Mouse (Mus musculus) hindbrain, embryonic 13.5 days (tissue): ENCODE data around the gene Rab12. TPM values are rescaled to one million over a fixed set of nuclear protein-coding genes. Genes with fewer than 3 reads are reported as not detected.

Source experiments
- ATAC-seq: fragments of 200-750 bp; cut with Nextera tagmentation; 2 replicates; pipeline ENCODE4 v1.8.0; 2017; ENCODE audit warnings: moderate TSS enrichment; ENCODE audit not compliant: low FRiP score
- H3K27ac ChIP-seq: fragments of 300-500 bp; sonication (generic); 2 replicates; pipeline ENCODE4 v1.5.1; 2015; ENCODE audit warnings: inconsistent platforms, mild to moderate bottlenecking, moderate library complexity
- H3K27me3 ChIP-seq: fragments of 300-500 bp; sonication (generic); 2 replicates; pipeline ENCODE4 v1.6.1; 2015; ENCODE audit warnings: mild to moderate bottlenecking, inconsistent platforms
- H3K36me3 ChIP-seq: fragments of 300-500 bp; sonication (generic); 2 replicates; pipeline ENCODE4 v1.6.1; 2015; ENCODE audit warnings: mild to moderate bottlenecking, inconsistent platforms
- H3K4me1 ChIP-seq: fragments of 300-500 bp; sonication (generic); replicated peaks from 2 replicates; pipeline ENCODE4 v1.6.1; 2015; ENCODE audit warnings: inconsistent platforms
- H3K4me2 ChIP-seq: fragments of 300-500 bp; sonication (generic); 2 replicates; pipeline ENCODE4 v1.6.1; 2015; ENCODE audit warnings: inconsistent platforms, mild to moderate bottlenecking, moderate library complexity
- H3K4me3 ChIP-seq: fragments of 300-500 bp; sonication (generic); 2 replicates; pipeline ENCODE4 v1.5.1; 2015; ENCODE audit warnings: mild to moderate bottlenecking, inconsistent platforms
- H3K9ac ChIP-seq: fragments of 300-500 bp; sonication (generic); 2 replicates; pipeline ENCODE4 v1.6.1; 2015; ENCODE audit warnings: mild to moderate bottlenecking, inconsistent platforms
- H3K9me3 ChIP-seq: fragments of 300-500 bp; sonication (generic); 2 replicates; pipeline ENCODE4 v1.6.1; 2016; ENCODE audit warnings: inconsistent platforms
- WGBS: fragments of 180-500 bp; shearing (Covaris S2); methylation state at CpG from one replicate; pipeline ENCODE4 v1.1.7; 2015; 5-methylcytosine and 5-hydroxymethylcytosine counted together
- polyA plus RNA-seq: library from polyadenylated mRNA; unstranded; fragments of >200 nt; fragmentation: Nextera tagmentation; extraction: Ambion mirVana; gene quantifications from 2 replicates; pipeline ENCODE4 v1.2.1, GENCODE M21; 2015

Rab12 gene
- polyA plus RNA-seq, 1 experiment from 2014 or later = 66.5 TPM

DNA sequence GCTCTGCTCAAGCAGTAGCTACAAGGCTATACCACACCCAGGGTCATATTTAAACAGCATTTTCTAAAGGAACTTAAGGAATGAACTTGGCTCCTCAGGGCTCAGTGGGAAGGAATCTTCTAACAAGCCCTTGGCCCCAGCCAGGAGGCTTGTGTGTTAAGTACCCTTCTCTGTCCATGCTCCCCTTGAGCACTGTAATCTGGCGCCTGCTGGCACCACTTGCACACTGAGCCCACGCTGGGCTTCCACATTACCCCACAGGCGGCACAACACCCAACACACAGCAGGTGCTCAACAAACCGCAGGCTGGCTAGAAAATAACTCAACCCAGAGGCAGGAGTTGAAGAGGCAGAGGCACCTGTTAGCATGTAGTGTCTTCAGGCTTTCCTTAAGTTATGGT lies 2.6 kb downstream of the Rab12 start:
- Histone ChIP-seq H3K4me2 (no peak overlapping the region), H3K4me3 (no peak overlapping the region), H3K27me3 (no peaks in the 10 kb centered on the region), H3K4me1 (peaks cover 30% of the 10 kb centered on the region), H3K36me3 (peaks cover 17% of the 10 kb centered on the region), H3K9me3 (no peaks in the 10 kb centered on the region), H3K27ac (no peak overlapping the region), H3K9ac (0 out of 2 replicates have a peak overlapping the region, but pooled peaks have one; percentile 6)
- WGBS = 84% methylated on average over 4 of the region's 4 CpGs
- no peak for ATAC-seq

DNA sequence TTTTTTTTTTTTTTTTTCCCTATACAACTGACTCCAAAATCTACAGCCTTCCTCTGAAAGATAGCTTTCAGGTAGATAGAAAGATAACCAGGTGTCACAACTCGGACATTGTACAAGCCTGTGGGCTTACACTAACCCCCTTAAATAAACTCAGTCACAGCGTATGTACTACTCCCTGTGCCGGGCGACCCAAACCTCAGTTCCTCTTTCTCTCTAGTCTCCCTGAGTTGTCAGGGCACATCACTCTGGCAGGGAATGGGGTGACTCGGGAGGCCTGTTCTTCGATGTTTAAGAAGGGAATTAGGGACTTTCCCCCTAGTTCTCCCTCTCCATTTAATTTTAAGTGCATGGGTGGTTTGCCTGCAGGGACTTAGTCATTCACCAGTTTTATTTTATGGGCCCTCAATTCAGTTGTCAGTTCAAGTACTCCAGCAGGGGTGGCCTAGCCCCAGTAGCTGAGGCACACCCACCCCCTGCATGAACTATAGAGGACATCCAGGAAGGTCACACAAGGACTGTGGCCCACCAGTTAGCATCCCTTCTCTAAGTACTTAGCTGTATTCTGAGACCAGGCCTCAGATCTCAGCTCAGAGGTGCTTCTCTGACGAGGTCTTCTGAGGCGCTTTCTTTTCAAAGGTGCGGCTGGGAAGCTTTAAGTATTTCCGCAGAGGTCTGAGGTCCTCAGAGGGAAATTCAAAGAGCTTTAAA lies 5.1 kb downstream of the Rab12 start:
- Histone ChIP-seq H3K4me1 (peaks cover 43% of the 10 kb centered on the region), H3K36me3 (peaks cover 17% of the 10 kb centered on the region), H3K4me3 (no peak overlapping the region), H3K9me3 (no peaks in the 10 kb centered on the region), H3K9ac (no peak overlapping the region), H3K27ac (no peak overlapping the region), H3K27me3 (no peaks in the 10 kb centered on the region), H3K4me2 (no peak overlapping the region)
- ATAC-seq = no peak
- 93% methylated on average over 10 of the region's 10 CpGs for WGBS

DNA sequence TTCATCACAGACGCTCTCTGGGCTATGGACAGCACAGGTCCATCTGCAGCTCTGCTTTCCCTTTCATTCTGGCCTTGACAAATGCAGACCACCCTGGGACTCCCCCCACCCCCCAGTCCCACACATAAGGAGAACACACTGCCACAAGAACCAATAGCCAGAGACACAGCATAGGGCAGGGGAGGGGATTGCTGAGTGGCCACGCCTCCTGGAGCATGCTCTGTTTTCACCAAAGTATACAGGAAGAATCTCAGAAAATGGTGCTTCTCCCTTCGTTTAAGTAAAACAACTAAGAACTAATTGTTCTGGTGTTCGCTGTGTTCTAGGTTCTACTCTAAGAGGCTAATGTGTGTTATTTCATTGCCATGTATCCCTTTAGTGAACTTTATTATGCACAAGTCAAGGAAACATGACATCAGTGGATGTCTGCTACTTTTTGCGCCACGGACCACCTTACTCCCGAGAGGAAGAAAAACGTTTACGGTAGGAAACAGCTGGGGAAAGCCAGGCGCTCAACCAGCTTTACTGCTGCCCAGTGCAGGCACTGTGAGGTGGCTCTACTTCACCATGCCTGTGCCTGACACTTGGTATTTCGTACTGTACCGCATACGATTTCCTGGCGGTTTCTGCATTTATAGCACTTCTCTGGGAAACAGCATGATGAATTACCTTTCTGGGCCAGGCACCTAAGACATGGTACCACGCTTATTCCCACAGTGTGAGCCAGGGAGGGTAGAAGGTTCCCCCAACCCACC lies 7.2 kb downstream of the Rab12 start:
- Histone ChIP-seq H3K27ac (no peak overlapping the region), H3K27me3 (no peaks in the 10 kb centered on the region), H3K4me3 (no peak overlapping the region), H3K4me2 (no peak overlapping the region), H3K9me3 (no peaks in the 10 kb centered on the region), H3K9ac (no peak overlapping the region), H3K36me3 (peaks cover 22% of the 10 kb centered on the region), H3K4me1 (peaks cover 29% of the 10 kb centered on the region)
- ATAC-seq = no peak
- WGBS = 79% methylated on average over 15 of the region's 15 CpGs

DNA sequence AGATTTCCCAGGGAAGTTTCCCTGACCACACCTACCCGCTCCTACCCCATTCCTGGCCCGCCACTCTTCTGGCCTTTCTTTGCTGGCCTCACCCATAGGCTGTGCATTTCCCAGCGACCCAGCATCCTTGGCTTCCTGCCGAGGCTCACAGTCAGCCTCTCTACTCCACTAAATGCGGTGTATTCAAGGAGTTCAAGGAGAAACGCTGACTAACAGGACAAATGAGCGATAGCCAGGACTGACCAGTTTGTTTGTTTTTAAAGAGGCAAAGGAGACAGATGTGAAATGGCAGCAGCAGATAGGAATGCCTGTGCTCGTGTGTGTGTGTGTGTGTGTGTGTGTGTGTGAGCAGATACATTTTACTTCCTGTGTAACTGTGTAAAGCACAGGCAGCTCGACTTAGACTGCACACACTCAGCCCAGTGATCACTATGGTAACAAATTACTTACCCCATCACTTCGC lies 9.3 kb downstream of the Rab12 start:
- Histone ChIP-seq H3K9me3 (no peaks in the 10 kb centered on the region), H3K36me3 (peaks cover 30% of the 10 kb centered on the region), H3K27ac (peak overlapping the region; percentile 52), H3K9ac (no peak overlapping the region), H3K4me2 (no peak overlapping the region), H3K4me3 (no peak overlapping the region), H3K27me3 (no peaks in the 10 kb centered on the region), H3K4me1 (peaks cover 24% of the 10 kb centered on the region)
- ATAC-seq = peak; percentile 67; the same call in 1 of the 2 replicates
- 53% methylated on average over 10 of the region's 10 CpGs for WGBS

DNA sequence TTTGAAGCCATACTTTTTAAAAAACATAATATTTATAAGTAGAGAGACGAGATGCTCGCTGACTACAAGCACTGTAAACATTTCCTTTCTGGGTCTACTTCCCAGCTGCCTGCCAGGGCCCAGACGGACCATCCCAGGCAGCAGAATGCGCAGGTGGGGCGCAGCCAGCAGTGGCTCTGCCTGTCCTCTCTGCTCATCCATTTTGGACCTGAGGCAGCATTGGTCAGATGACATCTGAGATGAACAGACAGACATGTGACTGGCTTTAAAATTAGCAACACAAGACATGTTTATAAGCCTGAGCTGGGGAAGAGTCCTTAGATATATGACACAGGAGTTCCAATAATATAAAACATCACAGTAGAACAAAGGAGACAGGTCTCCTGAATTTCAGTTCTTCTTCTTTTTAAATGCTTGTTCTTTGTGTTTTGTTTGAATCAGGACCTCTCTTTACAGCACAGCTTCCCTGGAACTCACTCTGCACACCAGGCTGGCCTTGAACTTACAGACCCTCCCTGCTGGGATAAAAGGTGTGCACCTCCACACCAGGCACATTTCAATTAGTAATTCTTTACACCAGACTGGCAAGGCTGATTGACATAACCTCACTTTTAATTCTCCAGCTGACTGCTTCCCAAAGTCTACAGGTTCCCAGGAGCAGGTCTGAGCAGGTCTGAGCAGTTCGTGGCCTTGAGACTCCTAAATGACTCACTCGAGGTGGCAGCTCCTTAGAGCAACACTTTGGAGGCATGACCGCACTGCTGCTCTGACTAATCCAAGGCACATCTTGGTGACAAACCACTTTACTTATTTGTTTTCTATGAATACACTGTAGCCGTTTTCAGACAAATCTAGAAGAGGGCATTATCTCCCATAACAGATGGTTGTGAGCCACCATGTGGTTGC lies 12.2 kb downstream of the Rab12 start:
- H3K4me3 ChIP-seq = no peak overlapping the region
- no peak overlapping the region for H3K4me2 ChIP-seq
- H3K27ac ChIP-seq = no peak overlapping the region
- H3K36me3 ChIP-seq = peaks cover 33% of the 10 kb centered on the region
- H3K27me3 ChIP-seq = no peaks in the 10 kb centered on the region
- WGBS = 90% methylated on average over 9 of the region's 9 CpGs
- no peak for ATAC-seq
- H3K9me3 ChIP-seq = no peaks in the 10 kb centered on the region
- peaks cover 30% of the 10 kb centered on the region for H3K4me1 ChIP-seq
- no peak overlapping the region for H3K9ac ChIP-seq

DNA sequence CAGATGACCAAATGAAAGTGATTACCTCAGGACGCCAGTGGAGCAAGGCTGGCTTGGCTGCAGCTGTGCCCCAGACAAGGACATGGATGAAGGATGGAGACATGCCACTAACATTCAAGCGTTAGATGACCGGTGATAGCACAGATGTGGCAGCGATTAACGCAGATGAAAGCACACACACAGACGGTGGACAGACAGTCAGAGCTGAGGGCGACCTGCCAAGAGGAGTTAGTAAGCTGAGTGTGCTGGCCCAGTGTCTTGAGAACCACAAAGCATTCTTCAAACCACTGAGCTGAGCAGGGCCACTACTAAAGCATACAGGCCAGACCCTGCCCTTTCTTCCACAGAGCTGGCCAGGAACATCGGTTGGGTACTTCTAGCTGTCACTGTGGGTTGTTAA lies 14.6 kb downstream of the Rab12 start:
- Histone ChIP-seq H3K4me3 (no peak overlapping the region), H3K27me3 (no peaks in the 10 kb centered on the region), H3K36me3 (peaks cover 52% of the 10 kb centered on the region), H3K9ac (no peak overlapping the region), H3K4me2 (no peak overlapping the region), H3K4me1 (peaks cover 10% of the 10 kb centered on the region; the same call in 1 of the 2 replicates), H3K27ac (no peak overlapping the region; the same call in 1 of the 2 replicates), H3K9me3 (no peaks in the 10 kb centered on the region)
- WGBS = 79% methylated on average over 8 of the region's 8 CpGs
- no peak for ATAC-seq

DNA sequence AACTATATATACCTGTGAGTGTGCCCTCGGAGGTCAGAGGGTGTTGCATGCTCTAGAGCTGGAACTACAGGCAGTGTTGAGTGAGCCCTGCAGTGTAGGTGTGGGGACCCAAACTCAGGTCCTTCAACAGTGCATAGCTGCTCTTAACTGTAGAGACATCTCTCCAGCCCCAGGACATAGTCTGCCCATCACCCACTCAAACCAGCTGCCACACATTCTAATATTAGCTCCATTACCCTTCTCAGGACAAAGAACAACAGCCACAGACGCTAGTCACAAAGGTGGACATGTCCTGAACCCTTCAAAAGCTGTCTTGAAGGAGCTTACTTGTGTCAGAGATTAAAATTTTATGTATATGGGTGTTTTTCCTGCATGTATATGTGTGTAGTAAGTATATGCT lies 15.3 kb downstream of the Rab12 start:
- H3K4me2 ChIP-seq = no peak overlapping the region
- H3K36me3 ChIP-seq = peaks cover 59% of the 10 kb centered on the region
- H3K27me3 ChIP-seq = no peaks in the 10 kb centered on the region
- H3K4me1 ChIP-seq = peaks cover 9% of the 10 kb centered on the region; the same call in 1 of the 2 replicates
- ATAC-seq = no peak
- no peak overlapping the region for H3K9ac ChIP-seq
- no peak overlapping the region for H3K4me3 ChIP-seq
- no peak overlapping the region for H3K27ac ChIP-seq
- 91% methylated on average over 2 of the region's 2 CpGs for WGBS
- no peaks in the 10 kb centered on the region for H3K9me3 ChIP-seq

DNA sequence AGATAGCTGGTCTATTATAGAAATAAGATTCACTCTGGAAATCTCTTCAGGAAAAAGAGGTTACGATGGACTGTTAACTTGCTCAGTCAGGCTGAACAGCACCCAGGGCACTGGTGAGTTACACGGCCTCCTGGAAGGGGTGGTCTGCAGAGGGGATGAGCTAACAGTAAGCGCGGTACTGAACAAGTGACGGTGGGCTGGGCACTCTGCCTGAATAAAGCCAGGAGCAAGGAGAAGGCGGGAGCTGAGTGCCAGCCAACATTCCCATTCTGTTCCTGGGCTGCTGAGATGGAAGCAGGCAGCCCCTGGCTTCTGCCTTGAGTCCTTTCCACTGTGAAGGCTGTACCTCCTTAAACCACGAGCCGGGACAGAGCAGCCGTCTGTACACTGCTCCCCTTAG lies 16.1 kb downstream of the Rab12 start:
- Histone ChIP-seq H3K27me3 (no peaks in the 10 kb centered on the region), H3K4me2 (no peak overlapping the region), H3K27ac (no peak overlapping the region; the same call in 1 of the 2 replicates), H3K9ac (no peak overlapping the region), H3K36me3 (peaks cover 66% of the 10 kb centered on the region), H3K4me1 (peaks cover 9% of the 10 kb centered on the region; the same call in 1 of the 2 replicates), H3K9me3 (no peaks in the 10 kb centered on the region), H3K4me3 (no peak overlapping the region)
- ATAC-seq = no peak
- 83% methylated on average over 9 of the region's 9 CpGs for WGBS

DNA sequence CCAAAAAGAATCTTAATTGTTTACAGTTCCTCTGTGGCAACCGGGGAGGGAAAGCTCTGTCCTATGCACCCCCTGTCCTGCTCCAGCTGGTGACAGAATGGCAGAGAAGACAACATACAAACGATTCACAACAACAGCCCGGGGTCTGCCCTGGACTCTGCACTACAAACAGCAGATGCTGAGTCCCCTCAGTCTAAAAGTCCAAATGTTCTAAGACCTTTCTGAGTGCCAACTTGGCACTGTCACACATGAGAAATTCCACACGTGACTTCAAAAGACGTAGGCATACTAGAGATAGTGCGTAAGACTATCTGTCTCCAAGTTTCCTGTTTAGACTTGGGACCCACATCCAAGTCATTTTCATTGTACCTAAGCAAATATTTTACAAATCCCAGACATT lies 16.7 kb downstream of the Rab12 start:
- no peak for ATAC-seq
- 93% methylated on average over 6 of the region's 6 CpGs for WGBS
- H3K9ac ChIP-seq = no peak overlapping the region
- no peaks in the 10 kb centered on the region for H3K27me3 ChIP-seq
- H3K36me3 ChIP-seq = peaks cover 69% of the 10 kb centered on the region
- no peak overlapping the region for H3K27ac ChIP-seq
- H3K4me1 ChIP-seq = peaks cover 9% of the 10 kb centered on the region; the same call in 1 of the 2 replicates
- H3K4me3 ChIP-seq = no peak overlapping the region
- no peak overlapping the region for H3K4me2 ChIP-seq
- no peaks in the 10 kb centered on the region for H3K9me3 ChIP-seq

DNA sequence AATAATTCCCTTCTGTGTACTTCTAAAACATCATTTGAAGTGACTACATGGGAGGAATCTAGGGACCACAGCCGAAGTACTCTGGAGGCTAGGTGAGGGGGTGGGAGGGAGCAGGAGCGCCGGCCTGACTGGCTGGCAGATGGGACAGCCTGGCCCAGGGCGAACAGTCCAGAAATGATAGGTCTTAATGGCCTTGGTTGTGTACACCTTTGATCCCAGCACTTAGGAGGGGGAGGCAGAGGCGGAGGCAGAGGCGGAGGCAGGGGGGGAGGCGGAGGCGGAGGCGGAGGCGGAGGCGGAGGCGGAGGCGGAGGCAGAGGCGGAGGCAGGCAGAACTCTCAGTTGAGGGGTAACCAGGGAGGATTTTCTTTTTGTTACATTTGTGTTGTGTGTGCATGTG lies 20.9 kb downstream of the Rab12 start:
- no peak for ATAC-seq
- Histone ChIP-seq H3K27ac (no peak overlapping the region), H3K4me2 (no peak overlapping the region), H3K4me1 (peaks cover 3% of the 10 kb centered on the region; the same call in 1 of the 2 replicates), H3K9me3 (no peaks in the 10 kb centered on the region), H3K27me3 (no peaks in the 10 kb centered on the region), H3K9ac (no peak overlapping the region), H3K4me3 (no peak overlapping the region), H3K36me3 (peaks cover 85% of the 10 kb centered on the region)
- 93% methylated on average over 14 of the region's 14 CpGs for WGBS

DNA sequence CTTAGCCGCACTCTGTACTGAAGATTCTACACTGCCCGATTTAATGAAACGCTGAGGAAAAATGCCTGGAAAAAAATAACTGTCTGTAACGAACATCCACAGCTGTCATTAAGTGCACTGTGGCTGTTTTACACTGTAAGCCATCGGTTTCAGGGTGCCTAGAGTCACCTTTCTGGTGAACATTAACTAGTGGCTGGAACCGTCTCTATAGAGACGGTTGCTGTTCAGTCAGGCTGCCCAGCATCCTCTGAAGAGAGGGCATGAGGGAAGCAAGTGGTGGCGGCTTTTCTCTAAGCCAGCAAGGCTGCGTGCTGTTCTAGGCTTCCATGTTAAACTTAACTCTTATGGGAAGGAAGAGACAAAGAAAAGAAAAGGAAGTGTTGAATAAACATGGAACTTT lies 22.9 kb downstream of the Rab12 start:
- WGBS = 90% methylated on average over 9 of the region's 9 CpGs
- Histone ChIP-seq H3K4me1 (no peaks in the 10 kb centered on the region), H3K9me3 (no peaks in the 10 kb centered on the region), H3K27me3 (no peaks in the 10 kb centered on the region), H3K4me3 (no peak overlapping the region), H3K4me2 (no peak overlapping the region), H3K9ac (no peak overlapping the region), H3K36me3 (peaks cover 83% of the 10 kb centered on the region), H3K27ac (no peak overlapping the region)
- ATAC-seq = no peak
